Mouse (Mus musculus): ENCODE measurements around the gene Trp53i11. TPM values are rescaled to one million over a fixed set of nuclear protein-coding genes. Genes with fewer than 3 reads are reported as not detected.

Gene Trp53i11
- polyA plus RNA-seq, 1 experiment = 31.2 TPM

GRCm38 (mm10) chr2:93244090-93244443, 56.7 kb downstream of the Trp53i11 start:
- Histone ChIP-seq H3K27me3 (ENCODE audit: control insufficient read depth, insufficient read depth, low read length, poor library complexity, severe bottlenecking) (no peaks in the 10 kb centered on the region), H3K9ac (ENCODE audit: low read depth, poor library complexity, severe bottlenecking) (no peak overlapping the region), H3K27ac (ENCODE audit: insufficient read depth, low read length) (no peak overlapping the region), H3K4me3 (ENCODE audit: low read depth, low read length) (no peak overlapping the region), H3K4me1 (ENCODE audit: control insufficient read depth, insufficient read depth, low read length) (no peaks in the 10 kb centered on the region), H3K9me3 (replicated peaks; ENCODE audit: control insufficient read depth, insufficient read depth, low read length, poor library complexity, severe bottlenecking) (no peaks in the 10 kb centered on the region), H3K36me3 (ENCODE audit: control insufficient read depth, insufficient read depth, low read length, poor library complexity, severe bottlenecking) (no peaks in the 10 kb centered on the region)
- no peak for TF ChIP-seq CTCF (IDR thresholded peaks at IDR 0.05; ENCODE audit: low read depth, low read length)
- TF ChIP-seq POLR2A (IDR thresholded peaks at IDR 0.05; ENCODE audit: insufficient read depth, low read length) = no peak
- no peak for TF ChIP-seq EP300 (IDR thresholded peaks at IDR 0.05; ENCODE audit: insufficient read depth, low read depth, low read length)

- Histone ChIP-seq H3K4me1 (ENCODE audit: control insufficient read depth, insufficient read depth, low read length) (no peaks in the 10 kb centered on the region), H3K27ac (ENCODE audit: insufficient read depth, low read length) (no peak overlapping the region)
- no peak for TF ChIP-seq CTCF (IDR thresholded peaks at IDR 0.05; ENCODE audit: low read depth, low read length)
- no peak for TF ChIP-seq EP300 (IDR thresholded peaks at IDR 0.05; ENCODE audit: insufficient read depth, low read depth, low read length)
- TF ChIP-seq POLR2A (IDR thresholded peaks at IDR 0.05; ENCODE audit: insufficient read depth, low read length) = no peak
Observed at GRCm38 (mm10) chr2:93249058-93249457, 61.7 kb downstream of the Trp53i11 start.

GRCm38 (mm10) chr2:93250611-93251010, 63.3 kb downstream of the Trp53i11 start:
- TF ChIP-seq EP300 (IDR thresholded peaks at IDR 0.05; ENCODE audit: insufficient read depth, low read depth, low read length) = no peak
- no peak for TF ChIP-seq CTCF (IDR thresholded peaks at IDR 0.05; ENCODE audit: low read depth, low read length)
- no peak for TF ChIP-seq POLR2A (IDR thresholded peaks at IDR 0.05; ENCODE audit: insufficient read depth, low read length)
- Histone ChIP-seq H3K4me1 (ENCODE audit: control insufficient read depth, insufficient read depth, low read length) (no peaks in the 10 kb centered on the region), H3K9me3 (replicated peaks; ENCODE audit: control insufficient read depth, insufficient read depth, low read length, poor library complexity, severe bottlenecking) (no peaks in the 10 kb centered on the region), H3K4me3 (ENCODE audit: low read depth, low read length) (no peak overlapping the region), H3K36me3 (ENCODE audit: control insufficient read depth, insufficient read depth, low read length, poor library complexity, severe bottlenecking) (no peaks in the 10 kb centered on the region), H3K27me3 (ENCODE audit: control insufficient read depth, insufficient read depth, low read length, poor library complexity, severe bottlenecking) (no peaks in the 10 kb centered on the region), H3K9ac (ENCODE audit: low read depth, poor library complexity, severe bottlenecking) (no peak overlapping the region), H3K27ac (ENCODE audit: insufficient read depth, low read length) (no peak overlapping the region)

More at GRCm38 (mm10) chr2:93249058-93249457, 61.7 kb downstream of the Trp53i11 start:
- H3K36me3 ChIP-seq (ENCODE audit: control insufficient read depth, insufficient read depth, low read length, poor library complexity, severe bottlenecking) = no peaks in the 10 kb centered on the region
- no peaks in the 10 kb centered on the region for H3K27me3 ChIP-seq (ENCODE audit: control insufficient read depth, insufficient read depth, low read length, poor library complexity, severe bottlenecking)
- H3K4me3 ChIP-seq (ENCODE audit: low read depth, low read length) = no peak overlapping the region
- no peaks in the 10 kb centered on the region for H3K9me3 ChIP-seq (replicated peaks; ENCODE audit: control insufficient read depth, insufficient read depth, low read length, poor library complexity, severe bottlenecking)
- no peak overlapping the region for H3K9ac ChIP-seq (ENCODE audit: low read depth, poor library complexity, severe bottlenecking)

Other genes with a start within 250 kb of the Trp53i11 start
- gene Prdm11, start 141.4 kb upstream of the Trp53i11 start, polyA plus RNA-seq (2011; ENCODE audit: insufficient read depth, insufficient read length, low read depth, missing spikeins) = 2.1 and 2.4 TPM in 2 replicates
- 1.0 and 2.2 TPM in 2 replicates for gene Tspan18, start 147.0 kb downstream of the Trp53i11 start, polyA plus RNA-seq (2011; ENCODE audit: insufficient read depth, insufficient read length, low read depth, missing spikeins)